Mouse (Mus musculus) cortical plate, adult 2 months (tissue): Measurements from ENCODE around the gene Avl9.

Experiments
- CTCF ChIP-seq: fragments of 200-500 bp; IDR thresholded peaks from 2 replicates; pipeline ENCODE4 v1.5.1; 2011; ENCODE audit warnings: mild to moderate bottlenecking, control low read depth, low read length; ENCODE audit not compliant: insufficient read depth; ENCODE audit errors: extremely low read depth
- POLR2A ChIP-seq: fragments of 200-500 bp; IDR thresholded peaks from 2 replicates; pipeline ENCODE4 v1.6.1; 2011; ENCODE audit warnings: mild to moderate bottlenecking, low read length, control low read depth; ENCODE audit not compliant: insufficient read depth; ENCODE audit errors: extremely low read depth

- TF ChIP-seq POLR2A (no peak), CTCF (peak; percentile 72)
Observed at GRCm38 (mm10) chr6:56691205-56691604, 23.5 kb upstream of the Avl9 start.
